Mouse (Mus musculus): ENCODE results near the gene Fkbpl. TPM values are rescaled to one million over a fixed set of nuclear protein-coding genes. Genes with fewer than 3 reads are reported as not detected.

Fkbpl gene
- total and polyA plus RNA-seq, 2 experiments from 2014 or later = 7.1 to 12.3 TPM

DNA sequence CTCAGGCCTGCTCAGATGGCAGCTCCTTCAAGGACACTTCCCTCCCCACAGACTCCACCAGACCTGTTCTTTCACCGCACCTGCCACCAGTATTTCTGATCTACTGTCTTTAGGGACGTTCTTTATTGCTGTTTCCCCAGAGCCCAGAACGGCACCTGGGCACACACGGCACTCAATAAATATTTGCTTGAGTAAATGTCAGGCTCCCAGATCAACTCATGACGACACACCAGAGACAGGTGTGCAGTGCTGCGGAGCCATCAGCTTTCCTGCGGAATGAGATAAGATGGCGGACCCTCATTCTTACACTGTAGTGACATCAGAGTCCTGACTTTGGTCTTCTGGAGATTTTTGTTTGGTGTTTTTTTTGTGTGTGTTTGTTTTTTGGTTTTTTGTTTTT, 23.6 kb upstream of the Fkbpl start:
- H3K4me1 ChIP-seq (ENCODE audit: control insufficient read depth, insufficient read depth) = no peaks in the 10 kb centered on the region
- ATAC-seq (ENCODE audit: insufficient read depth, low read depth) (no peak), DNase-seq (ENCODE audit: low spot score) (no peak)
- TF ChIP-seq CTCF (IDR thresholded peaks at IDR 0.05; ENCODE audit: low read depth) (no peak), EP300 (IDR thresholded peaks at IDR 0.05; ENCODE audit: low read depth) (no peak)
- no peaks in the 10 kb centered on the region for H3K27me3 ChIP-seq (ENCODE audit: control insufficient read depth, insufficient read depth, low read length)
- 91% methylated on average over 8 of the region's 8 CpGs for WGBS
- no peaks in the 10 kb centered on the region for H3K9me3 ChIP-seq (replicated peaks; ENCODE audit: control insufficient read depth, low read length)
- no peak overlapping the region for H3K9ac ChIP-seq (replicated peaks; ENCODE audit: low read depth, low read length)
- peaks cover 55% of the 10 kb centered on the region for H3K36me3 ChIP-seq (replicated peaks; ENCODE audit: control insufficient read depth, insufficient read depth, low read length)
- no peak overlapping the region for H3K4me3 ChIP-seq (ENCODE audit: low read depth, low read length)
- no peak overlapping the region for H3K4me2 ChIP-seq (ENCODE audit: low read depth, low read length)
- no peak overlapping the region for H3K27ac ChIP-seq (ENCODE audit: low read depth)

DNA sequence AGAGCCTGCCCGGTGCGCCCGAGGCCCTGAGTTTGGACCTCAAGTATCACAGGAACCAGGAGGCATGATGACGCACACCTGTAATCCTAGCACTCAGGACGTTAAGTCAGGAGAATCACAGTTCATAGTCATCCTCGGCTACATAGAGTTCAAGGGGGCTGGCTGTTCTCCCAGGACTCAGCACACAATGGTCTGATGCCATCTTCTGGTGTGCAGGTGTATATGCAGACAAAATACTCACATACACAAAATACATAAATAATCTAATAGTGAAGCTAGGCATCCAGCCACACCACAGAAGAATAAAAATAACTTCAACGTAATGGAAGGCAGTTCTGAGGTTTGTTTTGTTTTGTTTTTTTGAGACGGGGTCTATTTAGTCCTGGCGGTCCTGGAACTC, 21.4 kb upstream of the Fkbpl start:
- no peak overlapping the region for H3K9ac ChIP-seq (replicated peaks; ENCODE audit: low read depth, low read length)
- DNase-seq (ENCODE audit: low spot score) = no peak
- no peaks in the 10 kb centered on the region for H3K9me3 ChIP-seq (replicated peaks; ENCODE audit: control insufficient read depth, low read length)
- no peak for ATAC-seq (ENCODE audit: insufficient read depth, low read depth)
- H3K4me2 ChIP-seq (ENCODE audit: low read depth, low read length) = no peak overlapping the region
- H3K27me3 ChIP-seq (ENCODE audit: control insufficient read depth, insufficient read depth, low read length) = no peaks in the 10 kb centered on the region
- H3K4me1 ChIP-seq (ENCODE audit: control insufficient read depth, insufficient read depth) = peaks cover 6% of the 10 kb centered on the region; the same call in 1 of the 2 replicates
- no peak overlapping the region for H3K4me3 ChIP-seq (ENCODE audit: low read depth, low read length)
- H3K36me3 ChIP-seq (replicated peaks; ENCODE audit: control insufficient read depth, insufficient read depth, low read length) = peaks cover 51% of the 10 kb centered on the region
- H3K27ac ChIP-seq (ENCODE audit: low read depth) = no peak overlapping the region
- TF ChIP-seq CTCF (IDR thresholded peaks at IDR 0.05; ENCODE audit: low read depth) (peak; percentile 3; the same call in 1 of the 2 replicates), EP300 (IDR thresholded peaks at IDR 0.05; ENCODE audit: low read depth) (no peak)
- WGBS = 82% methylated on average over 9 of the region's 9 CpGs

DNA sequence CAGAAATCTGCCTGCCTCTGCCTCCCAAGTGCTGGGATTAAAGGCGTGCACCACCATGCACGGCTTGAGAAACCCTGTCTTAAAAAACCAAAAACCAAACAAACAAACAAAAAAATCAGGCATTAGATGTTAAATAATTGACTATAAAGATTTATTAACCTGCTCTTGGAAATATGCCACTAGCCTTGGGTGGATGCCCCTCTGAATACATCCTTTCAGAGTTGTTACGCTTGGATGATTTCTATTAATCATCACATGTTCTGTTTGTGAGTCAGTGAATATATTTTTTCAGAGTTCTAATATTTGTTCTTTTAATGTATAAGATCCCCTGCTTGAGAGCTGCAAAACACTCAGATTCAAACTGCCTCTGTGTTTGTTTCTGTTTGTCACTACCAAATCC, 19.6 kb upstream of the Fkbpl start:
- Histone ChIP-seq H3K27me3 (ENCODE audit: control insufficient read depth, insufficient read depth, low read length) (peaks cover 11% of the 10 kb centered on the region), H3K4me3 (ENCODE audit: low read depth, low read length) (no peak overlapping the region), H3K36me3 (replicated peaks; ENCODE audit: control insufficient read depth, insufficient read depth, low read length) (peaks cover 47% of the 10 kb centered on the region), H3K9me3 (replicated peaks; ENCODE audit: control insufficient read depth, low read length) (no peaks in the 10 kb centered on the region), H3K9ac (replicated peaks; ENCODE audit: low read depth, low read length) (no peak overlapping the region), H3K4me2 (ENCODE audit: low read depth, low read length) (no peak overlapping the region), H3K4me1 (ENCODE audit: control insufficient read depth, insufficient read depth) (peaks cover 16% of the 10 kb centered on the region), H3K27ac (ENCODE audit: low read depth) (no peak overlapping the region)
- ATAC-seq (ENCODE audit: insufficient read depth, low read depth) (no peak), DNase-seq (ENCODE audit: low spot score) (no peak)
- no peak for TF ChIP-seq CTCF (IDR thresholded peaks at IDR 0.05; ENCODE audit: low read depth)
- TF ChIP-seq EP300 (IDR thresholded peaks at IDR 0.05; ENCODE audit: low read depth) = no peak
- 96% methylated on average over 3 of the region's 3 CpGs for WGBS

GRCm38 (mm10) chr17:34626062-34626772, 18.3 kb upstream of the Fkbpl start:
- no peak for DNase-seq (ENCODE audit: low spot score)
- Histone ChIP-seq H3K4me1 (ENCODE audit: control insufficient read depth, insufficient read depth) (peaks cover 16% of the 10 kb centered on the region), H3K4me2 (ENCODE audit: low read depth, low read length) (peak overlapping the region; percentile 85), H3K9ac (replicated peaks; ENCODE audit: low read depth, low read length) (peak overlapping the region; percentile 59), H3K4me3 (ENCODE audit: low read depth, low read length) (peak overlapping the region; percentile 69), H3K27me3 (ENCODE audit: control insufficient read depth, insufficient read depth, low read length) (peaks cover 23% of the 10 kb centered on the region), H3K36me3 (replicated peaks; ENCODE audit: control insufficient read depth, insufficient read depth, low read length) (peaks cover 38% of the 10 kb centered on the region), H3K27ac (ENCODE audit: low read depth) (peak overlapping the region; percentile 96), H3K9me3 (replicated peaks; ENCODE audit: control insufficient read depth, low read length) (no peaks in the 10 kb centered on the region)
- no peak for ATAC-seq (ENCODE audit: insufficient read depth, low read depth)
- no peak for TF ChIP-seq CTCF (IDR thresholded peaks at IDR 0.05; ENCODE audit: low read depth)
- WGBS = 48% methylated on average over 16 of the region's 16 CpGs

GRCm38 (mm10) chr17:34626773-34627092, 17.8 kb upstream of the Fkbpl start:
- peak overlapping the region; percentile 85 for H3K4me2 ChIP-seq (ENCODE audit: low read depth, low read length)
- H3K27ac ChIP-seq (ENCODE audit: low read depth) = peak overlapping the region; percentile 96
- H3K27me3 ChIP-seq (ENCODE audit: control insufficient read depth, insufficient read depth, low read length) = peaks cover 28% of the 10 kb centered on the region
- peak; percentile 57 for DNase-seq (ENCODE audit: low spot score)
- no peaks in the 10 kb centered on the region for H3K9me3 ChIP-seq (replicated peaks; ENCODE audit: control insufficient read depth, low read length)
- ATAC-seq (ENCODE audit: insufficient read depth, low read depth) = no peak
- peak overlapping the region; percentile 59 for H3K9ac ChIP-seq (replicated peaks; ENCODE audit: low read depth, low read length)
- TF ChIP-seq CTCF (IDR thresholded peaks at IDR 0.05; ENCODE audit: low read depth) (peak; percentile 63), EP300 (IDR thresholded peaks at IDR 0.05; ENCODE audit: low read depth) (no peak)
- H3K36me3 ChIP-seq (replicated peaks; ENCODE audit: control insufficient read depth, insufficient read depth, low read length) = peaks cover 34% of the 10 kb centered on the region
- under 1% methylated on average over 18 of the region's 18 CpGs for WGBS
- H3K4me1 ChIP-seq (ENCODE audit: control insufficient read depth, insufficient read depth) = peaks cover 16% of the 10 kb centered on the region
- H3K4me3 ChIP-seq (ENCODE audit: low read depth, low read length) = peak overlapping the region; percentile 69
